Mouse (Mus musculus): ENCODE results near the gene Rad51d. TPM values are rescaled to one million over a fixed set of nuclear protein-coding genes. Genes with fewer than 3 reads are reported as not detected.

Gene Rad51d
- 40.0 TPM for polyA plus RNA-seq (2017; shearing (Covaris generic))

DNA sequence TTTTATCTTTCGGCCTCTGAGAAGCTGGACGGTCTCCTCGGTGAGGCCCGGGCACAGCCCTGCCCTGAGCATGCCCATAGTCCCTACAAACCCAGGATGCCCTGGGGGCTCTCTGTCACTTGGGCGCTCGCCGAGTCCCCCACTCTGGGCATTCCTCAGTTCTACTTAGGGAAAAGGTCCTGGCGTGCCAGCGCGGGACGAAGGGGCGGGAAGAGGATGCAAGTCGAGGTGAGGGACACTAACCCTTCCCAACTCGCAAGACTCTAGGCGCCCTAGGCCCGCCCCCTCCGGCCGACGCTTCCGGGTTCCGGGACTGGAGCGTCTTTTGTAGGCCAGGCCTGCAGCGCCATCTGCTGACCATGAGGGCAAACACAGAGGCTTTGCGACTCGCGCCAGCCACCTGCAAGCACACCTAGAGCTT is at the start of gene Rad51d:
Gene Rad51d, minus strand, starts transcription at position 273 of the 421 bp plus-strand sequence.

DNA sequence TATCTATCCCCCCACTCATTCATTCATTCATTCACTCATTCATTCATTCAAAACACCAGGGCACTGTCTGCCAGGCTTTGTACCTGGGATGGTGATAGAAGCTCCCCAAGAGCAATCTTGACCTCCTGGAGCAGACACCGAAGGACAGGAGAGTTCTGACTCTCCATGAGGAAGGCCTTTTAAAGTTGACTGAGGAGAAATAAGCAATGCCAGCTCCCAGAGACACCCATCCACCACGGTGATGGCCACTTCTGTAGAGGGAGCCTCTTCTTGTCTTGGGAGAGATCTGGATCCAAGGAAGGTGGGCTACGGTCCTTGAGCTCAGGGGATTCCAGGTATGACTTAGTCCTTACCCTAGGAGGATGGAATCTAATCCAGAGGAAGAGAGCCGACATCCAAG is 19.8 kb upstream of the Rad51d start, which contains the start of gene Unc45b:
Gene Unc45b, plus strand, starts transcription at position 301 of the 400 bp plus-strand sequence.

DNA sequence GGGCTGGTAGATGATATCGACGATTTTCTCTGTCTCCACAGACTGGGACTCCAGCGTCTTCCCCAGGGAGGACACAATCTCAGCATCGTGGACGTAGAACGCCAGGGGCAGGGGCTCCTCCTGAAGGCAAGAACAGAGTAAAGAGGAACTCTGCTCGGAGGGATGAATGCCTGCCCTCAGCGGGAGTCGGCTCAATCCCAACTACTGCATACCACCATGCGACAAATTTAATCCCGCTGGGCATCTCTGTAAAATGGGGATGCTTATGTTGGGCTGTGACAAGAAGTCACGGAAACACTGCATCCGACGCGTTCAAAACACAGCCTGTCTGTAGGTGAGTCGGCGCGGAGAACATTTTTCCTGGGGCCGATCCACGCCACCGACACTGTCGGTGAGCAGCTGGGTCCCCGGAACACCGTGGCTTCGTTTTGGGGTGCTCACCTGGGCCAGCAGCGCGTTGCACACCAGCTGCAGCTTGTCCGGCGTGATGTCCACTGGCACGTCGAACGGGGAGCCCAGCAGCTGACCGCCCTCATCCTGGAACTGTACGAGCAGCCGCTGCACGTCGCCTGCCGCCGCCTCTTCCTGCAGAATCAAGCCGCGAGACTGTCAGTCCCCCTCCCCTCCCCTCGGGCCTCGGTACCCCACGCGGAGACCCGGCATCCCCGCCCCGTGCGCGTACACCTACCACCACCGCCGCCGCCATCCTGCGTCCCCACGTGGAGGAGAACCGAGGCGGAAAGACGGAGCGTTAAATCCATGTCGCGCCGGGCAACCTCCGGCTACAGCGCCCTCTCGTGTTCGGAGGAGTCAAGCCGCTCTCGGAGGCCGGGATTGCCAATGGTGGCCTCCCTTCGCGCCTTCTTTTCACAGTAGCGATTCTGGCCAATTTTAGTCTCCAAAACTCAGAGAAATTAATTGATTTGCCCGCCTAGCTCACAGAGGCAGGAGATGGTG is 17.5 kb upstream of the Rad51d start, which contains the start of gene Nle1:
Gene Nle1, minus strand, starts transcription at position 761 of the 957 bp plus-strand sequence.

GRCm38 (mm10) chr11:82891936-82892335 is 1.5 kb upstream of the Rad51d start, which contains the start of gene Fndc8:
Fndc8 (plus strand) TSS chr11:82892124.

DNA sequence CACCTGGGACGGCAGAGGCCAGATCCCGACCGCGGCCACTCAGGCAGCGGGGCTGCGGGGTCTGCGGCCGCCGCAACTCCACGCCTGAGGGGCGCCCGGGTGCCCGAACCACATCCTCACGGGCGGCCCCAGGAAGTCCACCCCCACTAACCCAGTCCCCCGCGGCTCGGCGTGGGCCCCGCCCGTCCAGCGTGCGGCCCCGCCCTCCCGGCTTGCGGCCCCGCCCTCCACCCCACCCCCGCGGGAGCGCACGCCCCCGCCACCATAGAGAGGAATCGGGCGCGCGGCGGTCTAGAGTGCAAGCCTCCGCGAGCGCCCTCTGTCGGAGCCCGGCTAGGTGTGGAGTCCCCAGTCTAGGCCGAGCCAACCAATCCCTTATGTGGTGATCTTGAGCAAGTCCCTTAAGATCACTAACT is 19.4 kb downstream of the Rad51d start, which contains the start of gene Rffl:
Gene Rffl, minus strand, starts transcription at position 180 of the 416 bp plus-strand sequence.

Other genes with a start within 250 kb of the Rad51d start
- gene Cct6b, start 126.3 kb downstream of the Rad51d start, polyA plus RNA-seq (2017; shearing (Covaris generic)): 0.77 TPM
- 42.9 TPM for gene Zfp830, start 126.3 kb downstream of the Rad51d start, polyA plus RNA-seq (2017; shearing (Covaris generic))
- gene Lig3, start 109.5 kb downstream of the Rad51d start, polyA plus RNA-seq (2017; shearing (Covaris generic)): 42.4 TPM
- gene Rffl, start 19.4 kb downstream of the Rad51d start, polyA plus RNA-seq (2017; shearing (Covaris generic)): 16.7 TPM
- not detected for gene Fndc8, start 1.5 kb upstream of the Rad51d start, polyA plus RNA-seq (2017; shearing (Covaris generic))
- gene Nle1, start 17.8 kb upstream of the Rad51d start, polyA plus RNA-seq (2017; shearing (Covaris generic)): 38.4 TPM
- gene Unc45b, start 19.9 kb upstream of the Rad51d start, polyA plus RNA-seq (2017; shearing (Covaris generic)): not detected
- gene Slfn5, start 60.7 kb upstream of the Rad51d start, polyA plus RNA-seq (2017; shearing (Covaris generic)): 51.3 TPM
- gene Slfn9, start 101.2 kb upstream of the Rad51d start, polyA plus RNA-seq (2017; shearing (Covaris generic)): 22.9 TPM
- gene Slfn8, start 130.2 kb upstream of the Rad51d start, polyA plus RNA-seq (2017; shearing (Covaris generic)): 153 TPM
- 684 TPM for gene Slfn2, start 174.5 kb upstream of the Rad51d start, polyA plus RNA-seq (2017; shearing (Covaris generic))
- 220 TPM for gene Slfn1, start 226.2 kb upstream of the Rad51d start, polyA plus RNA-seq (2017; shearing (Covaris generic))

All from inflammation-experienced regulatory T-cells, adult 16 weeks (primary cell).